In genomic region chr4:43407071-43407920, GRCm38 (mm10) we compare ENCODE assay signal across 9 mouse cellular contexts. TPM values are rescaled to one million over a fixed set of nuclear protein-coding genes. Genes with fewer than 3 reads are reported as not detected.
DNase-seq lines count a peak whose midpoint lies in the region; ATAC-seq and TF ChIP-seq lines count a peak whose summit lies in the region.
"Had no signal": no experiment of that assay in that cellular context is flagged by ENCODE, and none has a peak within 500 bp of the region (broad histone marks: within the 10 kb centered on the region; RNA-seq: fewer than 3 reads in every experiment).

No protein-coding gene starts in this region.

- no peak overlapping the region for H3K4me3 ChIP-seq in liver, adult 2 months (ENCODE audit: insufficient read depth, low read depth, low read length)
- H3K4me3 ChIP-seq in embryonic fibroblast, embryonic 13.5 days (ENCODE audit: insufficient read depth, low read length), result peak overlapping the region; percentile 64
- H3K4me3 ChIP-seq in intestine, postnatal 0 days (ENCODE audit: low read depth, low read length), result peak overlapping the region; percentile 33

- no peak for TF ChIP-seq CTCF in liver, adult 2 months (IDR thresholded peaks at IDR 0.05; ENCODE audit: low read depth, low read length)
- no peak for TF ChIP-seq CTCF in embryonic fibroblast, embryonic 13.5 days (IDR thresholded peaks at IDR 0.05; ENCODE audit: borderline replicate concordance, insufficient read depth, low read length)
- no peak for TF ChIP-seq CTCF in intestine, postnatal 0 days (IDR thresholded peaks at IDR 0.05; ENCODE audit: low read depth)

- H3K9me3 ChIP-seq in intestine, postnatal 0 days (ENCODE audit: control insufficient read depth), result no peaks in the 10 kb centered on the region

- H3K79me2 ChIP-seq in liver, adult 2 months (ENCODE audit: control insufficient read depth, insufficient read depth, low read length), result peaks cover 29% of the 10 kb centered on the region; the same call in 1 of the 2 replicates

- ATAC-seq in intestine, postnatal 0 days, result no peak

- DNase-seq in liver, adult 2 months (ENCODE audit: extremely low read depth, low read depth, low spot score), result no peak
- no peak for DNase-seq in liver
- DNase-seq in retina, postnatal 1 day, result peak; percentile 55
- no peak for DNase-seq in cerebellum, postnatal 14 days
- no peak for DNase-seq in left cerebral cortex, postnatal 25 days (ENCODE audit: low spot score in 2 of 2)
- DNase-seq in urinary bladder, adult 2 months (ENCODE audit: low spot score), result no peak
- DNase-seq: lung, postnatal 10 days had no signal

- no peaks in the 10 kb centered on the region for H3K36me3 ChIP-seq in liver, adult 2 months (ENCODE audit: control insufficient read depth, insufficient read depth, low read length)
- H3K36me3 ChIP-seq in intestine, postnatal 0 days (ENCODE audit: control insufficient read depth, insufficient read depth), result 0 out of 2 replicates have a peak, but pooled peaks cover 10% of the 10 kb centered on the region

- H3K9ac ChIP-seq in liver, adult 2 months (ENCODE audit: low read depth, low read length), result no peak overlapping the region
- H3K9ac ChIP-seq in intestine, postnatal 0 days (ENCODE audit: low read depth, low read length), result 0 out of 2 replicates have a peak overlapping the region, but pooled peaks have one; percentile 38

- WGBS in liver, adult 2 months, result 79% methylated on average over 12 of the region's 12 CpGs
- WGBS in intestine, postnatal 0 days, result 71% methylated on average over 12 of the region's 12 CpGs

- H3K27me3 ChIP-seq in liver, adult 2 months (ENCODE audit: control insufficient read depth, insufficient read depth, low read length), result no peaks in the 10 kb centered on the region
- H3K27me3 ChIP-seq in intestine, postnatal 0 days (replicated peaks; ENCODE audit: control insufficient read depth, insufficient read depth, low read length), result no peaks in the 10 kb centered on the region

- peak overlapping the region; percentile 36; the same call in 1 of the 2 replicates for H3K27ac ChIP-seq in liver, adult 2 months (replicated peaks; ENCODE audit: insufficient read depth, low read depth, low read length)
- H3K27ac ChIP-seq in embryonic fibroblast, embryonic 13.5 days (ENCODE audit: insufficient read depth, low read length), result peak overlapping the region; percentile 70
- H3K27ac ChIP-seq in intestine, postnatal 0 days (ENCODE audit: low read depth, low read length), result peak overlapping the region; percentile 9

- no peak for TF ChIP-seq POLR2A in liver, adult 2 months (IDR thresholded peaks at IDR 0.05; ENCODE audit: extremely low read depth, insufficient read depth, low read length)
- TF ChIP-seq POLR2A in embryonic fibroblast, embryonic 13.5 days (IDR thresholded peaks at IDR 0.05; ENCODE audit: low read depth, low read length), result no peak

- peak overlapping the region; percentile 60 for H3K4me2 ChIP-seq in intestine, postnatal 0 days (replicated peaks; ENCODE audit: low read depth)

- H3K4me1 ChIP-seq in liver, adult 2 months (ENCODE audit: control insufficient read depth, insufficient read depth, low read length), result peaks cover 6% of the 10 kb centered on the region
- peaks cover 9% of the 10 kb centered on the region for H3K4me1 ChIP-seq in embryonic fibroblast, embryonic 13.5 days (ENCODE audit: control insufficient read depth, insufficient read depth, low read length)
- no peaks in the 10 kb centered on the region for H3K4me1 ChIP-seq in intestine, postnatal 0 days (replicated peaks; ENCODE audit: control insufficient read depth, insufficient read depth, low read length)

- intact Hi-C loops in left cerebral cortex, postnatal 25 days (cut with DNase I), result loop anchor here (2.0 kb wide), 1 partner anchor 24 kb away; no protein-coding TSS in a partner anchor

RNA-seq across cellular contexts. Expression of gene Fam166b, which starts 21.6 kb away (rescaled TPM):
- total RNA-seq in liver, adult 2 months (2014; rRNA removed), result not detected in 2 replicates
- polyA plus RNA-seq in liver, adult 2 months (2012; rRNA removed), result not detected in 2 replicates
- polyA plus RNA-seq in embryonic fibroblast, embryonic 13.5 days (2011; ENCODE audit: insufficient read length, low read depth, missing spikeins), result not detected in 2 replicates
- 0.16 TPM in 1 of 2 replicates, not detected in the other for polyA plus RNA-seq in intestine, postnatal 0 days (2015; fragmentation: Nextera tagmentation; extraction: Ambion mirVana)
- 1 to 10 TPM in 1 of 2 experiments, under 1 TPM in 1; 0.62 to 1.2 TPM for total RNA-seq in left cerebral cortex, postnatal 25 days (2021)
- 0.55 and 0.59 TPM in 2 replicates for polyA plus RNA-seq in urinary bladder, adult 2 months (2012; rRNA removed)

RNA-seq across cellular contexts. Expression of gene Rusc2, which starts 25.5 kb away (rescaled TPM):
- total RNA-seq in liver, adult 2 months (2014; rRNA removed), result 14.2 and 15.9 TPM in 2 replicates
- polyA plus RNA-seq in liver, adult 2 months (2012; rRNA removed), result 17.2 and 17.5 TPM in 2 replicates
- polyA plus RNA-seq in embryonic fibroblast, embryonic 13.5 days (2011; ENCODE audit: insufficient read length, low read depth, missing spikeins), result 44.7 and 80.5 TPM in 2 replicates
- polyA plus RNA-seq in intestine, postnatal 0 days (2015; fragmentation: Nextera tagmentation; extraction: Ambion mirVana), result 11.9 and 12.1 TPM in 2 replicates
- total RNA-seq in left cerebral cortex, postnatal 25 days (2021), result 100 to 1,000 TPM; 129 to 138 TPM
- 22.3 and 43.1 TPM in 2 replicates for polyA plus RNA-seq in urinary bladder, adult 2 months (2012; rRNA removed)

RNA-seq across cellular contexts. Expression of gene Tesk1, which starts 34.4 kb away (rescaled TPM):
- 3.0 and 3.2 TPM in 2 replicates for total RNA-seq in liver, adult 2 months (2014; rRNA removed)
- polyA plus RNA-seq in liver, adult 2 months (2012; rRNA removed), result 25.0 and 28.3 TPM in 2 replicates
- polyA plus RNA-seq in embryonic fibroblast, embryonic 13.5 days (2011; ENCODE audit: insufficient read length, low read depth, missing spikeins), result 28.6 and 33.4 TPM in 2 replicates
- polyA plus RNA-seq in intestine, postnatal 0 days (2015; fragmentation: Nextera tagmentation; extraction: Ambion mirVana), result 4.6 and 4.7 TPM in 2 replicates
- total RNA-seq in left cerebral cortex, postnatal 25 days (2021), result 10 to 100 TPM; 86.6 to 87.1 TPM
- polyA plus RNA-seq in urinary bladder, adult 2 months (2012; rRNA removed), result 25.8 and 34.2 TPM in 2 replicates

RNA-seq across cellular contexts. Expression of gene Cd72, which starts 47.1 kb away (rescaled TPM):
- total RNA-seq in liver, adult 2 months (2014; rRNA removed), result 2.8 and 3.6 TPM in 2 replicates
- 1.3 and 4.9 TPM in 2 replicates for polyA plus RNA-seq in liver, adult 2 months (2012; rRNA removed)
- polyA plus RNA-seq in embryonic fibroblast, embryonic 13.5 days (2011; ENCODE audit: insufficient read length, low read depth, missing spikeins), result 3.8 TPM in 1 of 2 replicates, not detected in the other
- 3.2 and 3.7 TPM in 2 replicates for polyA plus RNA-seq in intestine, postnatal 0 days (2015; fragmentation: Nextera tagmentation; extraction: Ambion mirVana)
- total RNA-seq in left cerebral cortex, postnatal 25 days (2021), result 1 to 10 TPM; 1.0 to 2.2 TPM
- polyA plus RNA-seq in urinary bladder, adult 2 months (2012; rRNA removed), result 2.4 and 4.6 TPM in 2 replicates

Comparison
In these comparisons a context has a peak if more than half of its experiments do, and no peak if none do; other contexts are left out.
1. H3K27ac ChIP-seq: peak in every context shown above with its lines; median percentile 70 in embryonic fibroblast, embryonic 13.5 days; 36 in liver, adult 2 months; 9 in intestine, postnatal 0 days.